Mouse (Mus musculus) liver, adult 2 months (tissue): ENCODE results near the gene Tmem252.

Experiments used
- CTCF ChIP-seq: fragments of 200-500 bp; IDR thresholded peaks from 2 replicates; pipeline ENCODE4 v1.5.1; 2011; ENCODE audit warnings: low read depth, low read length, control low read depth
- POLR2A ChIP-seq: fragments of 200-500 bp; IDR thresholded peaks from 2 replicates; pipeline ENCODE4 v1.6.1; 2011; ENCODE audit warnings: low read length, control low read depth; ENCODE audit not compliant: insufficient read depth; ENCODE audit errors: extremely low read depth

GRCm38 (mm10) chr19:24686411-24686810 lies 12.6 kb downstream of the Tmem252 start:
- TF ChIP-seq CTCF (no peak), POLR2A (no peak)
